Comparison of ENCODE assay signal across 12 mouse cellular contexts in genomic region chr16:16215645-16216387, GRCm38 (mm10). TPM values are rescaled to one million over a fixed set of nuclear protein-coding genes. Genes with fewer than 3 reads are reported as not detected.
A peak's percentile ranks its signal among the peaks of the same experiment; 100 is the strongest.
DNase-seq lines count a peak whose midpoint lies in the region; ATAC-seq and TF ChIP-seq lines count a peak whose summit lies in the region.
"Had no signal": no experiment of that assay in that cellular context is flagged by ENCODE, and none has a peak within 500 bp of the region (broad histone marks: within the 10 kb centered on the region; RNA-seq: fewer than 3 reads in every experiment).

No protein-coding gene starts in this region.

- no peak overlapping the region for H3K27ac ChIP-seq in lung, postnatal 0 days (ENCODE audit: low read length)
- peak overlapping the region; percentile 96 for H3K27ac ChIP-seq in heart, embryonic 11.5 days (ENCODE audit: low read depth, low read length)
- peak overlapping the region; percentile 60 for H3K27ac ChIP-seq in liver, postnatal 0 days (ENCODE audit: low read depth)
- H3K27ac ChIP-seq: left cerebral cortex, adult 2 months; stomach, embryonic 15.5 days had no signal

- H3K9ac ChIP-seq in lung, postnatal 0 days (replicated peaks; ENCODE audit: low read depth) = no peak overlapping the region
- H3K9ac ChIP-seq in heart, embryonic 11.5 days (ENCODE audit: low read depth, low read length) = peak overlapping the region; percentile 89
- no peak overlapping the region for H3K9ac ChIP-seq in liver, postnatal 0 days (replicated peaks)
- H3K9ac ChIP-seq: stomach, embryonic 15.5 days had no signal

- WGBS in lung, postnatal 0 days = 28% methylated on average over 11 of the region's 11 CpGs
- 10% methylated on average over 11 of the region's 11 CpGs for WGBS in heart, embryonic 11.5 days (ENCODE audit: insufficient replicate concordance)
- 29% methylated on average over 11 of the region's 11 CpGs for WGBS in liver, postnatal 0 days (ENCODE audit: insufficient replicate concordance)

- TF ChIP-seq EP300 in lung, postnatal 0 days (IDR thresholded peaks at IDR 0.05) = no peak
- 0 out of 2 replicates have a peak, but pooled peaks have one; percentile 19 for TF ChIP-seq EP300 in liver, postnatal 0 days (IDR thresholded peaks at IDR 0.05; ENCODE audit: low read depth)

- DNase-seq in heart, adult 9 months (ENCODE audit: low spot score in 2 of 2) = peak; percentile 17 to 34
- no peak for DNase-seq in heart, postnatal 25 days (ENCODE audit: low spot score)
- no peak for DNase-seq in lung, postnatal 0 days (ENCODE audit: low spot score)
- DNase-seq in lung, postnatal 10 days = no peak
- no peak for DNase-seq in liver, postnatal 0 days
- no peak for DNase-seq in ovary, adult 18-20 months (ENCODE audit: low spot score)
- DNase-seq in left cerebral cortex, adult 8-10 months (ENCODE audit: low spot score in 2 of 2) = no peak
- DNase-seq: cerebellum, postnatal 14 days; lung, postnatal 36 days had no signal

- H3K4me1 ChIP-seq in lung, postnatal 0 days (ENCODE audit: insufficient read depth, low read depth, low read length) = no peaks in the 10 kb centered on the region
- H3K4me1 ChIP-seq in heart, embryonic 11.5 days (ENCODE audit: control insufficient read depth, insufficient read depth, low read length) = peaks cover 26% of the 10 kb centered on the region
- peaks cover 10% of the 10 kb centered on the region; the same call in 1 of the 2 replicates for H3K4me1 ChIP-seq in liver, postnatal 0 days (ENCODE audit: insufficient read depth)

- peaks cover 6% of the 10 kb centered on the region; the same call in 1 of the 2 replicates for H3K27me3 ChIP-seq in lung, postnatal 0 days (replicated peaks; ENCODE audit: insufficient read depth, low read length)
- no peaks in the 10 kb centered on the region for H3K27me3 ChIP-seq in heart, embryonic 11.5 days (ENCODE audit: control insufficient read depth, insufficient read depth, low read length)
- H3K27me3 ChIP-seq in liver, postnatal 0 days (ENCODE audit: insufficient read depth, low read length) = 0 out of 2 replicates have a peak, but pooled peaks cover 6% of the 10 kb centered on the region

- H3K9me3 ChIP-seq in lung, postnatal 0 days (ENCODE audit: low read length) = no peaks in the 10 kb centered on the region
- H3K9me3 ChIP-seq in heart, embryonic 11.5 days (replicated peaks; ENCODE audit: control insufficient read depth, low read length) = no peaks in the 10 kb centered on the region
- no peaks in the 10 kb centered on the region for H3K9me3 ChIP-seq in liver, postnatal 0 days (ENCODE audit: low read length)
- H3K9me3 ChIP-seq: stomach, embryonic 15.5 days had no signal

- intact Hi-C loops in heart, postnatal 25 days (cut with DNase I) = loop anchor here (2.0 kb wide), 1 partner anchor 39 kb away; no protein-coding TSS in a partner anchor

- H3K4me3 ChIP-seq in lung, postnatal 0 days (ENCODE audit: low read depth, low read length) = no peak overlapping the region
- H3K4me3 ChIP-seq in heart, embryonic 11.5 days (ENCODE audit: low read depth, low read length) = peak overlapping the region; percentile 89
- no peak overlapping the region for H3K4me3 ChIP-seq in liver, postnatal 0 days (ENCODE audit: low read depth, low read length)
- H3K4me3 ChIP-seq: left cerebral cortex, adult 2 months; stomach, embryonic 15.5 days had no signal

- no peak for ATAC-seq in lung, postnatal 0 days
- 0 out of 2 replicates have a peak, but pooled peaks have one; percentile 8 for ATAC-seq in heart, embryonic 11.5 days (replicated peaks; ENCODE audit: insufficient number of reproducible peaks, low FRiP score, low TSS enrichment)
- no peak for ATAC-seq in liver, postnatal 0 days

- no peaks in the 10 kb centered on the region for H3K36me3 ChIP-seq in lung, postnatal 0 days (ENCODE audit: insufficient read depth, low read length)
- H3K36me3 ChIP-seq in heart, embryonic 11.5 days (ENCODE audit: control insufficient read depth, insufficient read depth, low read length) = no peaks in the 10 kb centered on the region
- no peaks in the 10 kb centered on the region for H3K36me3 ChIP-seq in liver, postnatal 0 days (replicated peaks; ENCODE audit: insufficient read depth, low read length)
- H3K36me3 ChIP-seq: stomach, embryonic 15.5 days had no signal

- no peak for TF ChIP-seq CTCF in lung, postnatal 0 days (IDR thresholded peaks at IDR 0.05)
- no peak for TF ChIP-seq CTCF in liver, postnatal 0 days (IDR thresholded peaks at IDR 0.05; ENCODE audit: low read depth)

- 0 out of 2 replicates have a peak overlapping the region, but pooled peaks have one; percentile 12 for H3K4me2 ChIP-seq in lung, postnatal 0 days (replicated peaks; ENCODE audit: low read depth, low read length)
- peak overlapping the region; percentile 82 for H3K4me2 ChIP-seq in heart, embryonic 11.5 days
- peak overlapping the region; percentile 94 for H3K4me2 ChIP-seq in liver, postnatal 0 days (ENCODE audit: low read depth, low read length)
- H3K4me2 ChIP-seq: stomach, embryonic 15.5 days had no signal

RNA-seq across cellular contexts. Expression of gene Pkp2, which starts 2.7 kb away (rescaled TPM):
- total RNA-seq in heart, postnatal 25 days (2021) = 100 to 1,000 TPM; 137 to 142 TPM
- polyA plus RNA-seq in lung, postnatal 0 days (2015; fragmentation: Nextera tagmentation; extraction: Ambion mirVana) = 28.9 and 30.9 TPM in 2 replicates
- polyA plus RNA-seq in heart, embryonic 11.5 days (2014; fragmentation: Nextera tagmentation; extraction: Ambion mirVana) = 95.7 and 114 TPM in 2 replicates
- polyA plus RNA-seq in liver, postnatal 0 days (2015; fragmentation: Nextera tagmentation; extraction: Ambion mirVana) = 14.4 and 18.5 TPM in 2 replicates
- 1 to 10 TPM; 5.6 to 6.4 (median 6.0) TPM for total RNA-seq in left cerebral cortex, adult 8-10 months (2022)

Comparison
In these comparisons a context has a peak if more than half of its experiments do, and no peak if none do; other contexts are left out.
1. DNase-seq: peak in heart, adult 9 months (2 of 2); none in heart, postnatal 25 days (single experiment), lung, postnatal 0 days (single experiment), lung, postnatal 10 days (single experiment), liver, postnatal 0 days (single experiment), ovary, adult 18-20 months (single experiment) and left cerebral cortex, adult 8-10 months (0 of 2).
2. H3K4me2 ChIP-seq: peak in every context shown above with its lines; median percentile 94 in liver, postnatal 0 days; 82 in heart, embryonic 11.5 days; 12 in lung, postnatal 0 days.